Mouse (Mus musculus) ZHBTc4 (cell line): Measurements from ENCODE around the gene Ube2k.

ENCODE experiments used
- DNase-seq: peaks from one replicate; pipeline ENCODE4 v3.0.0-alpha.2; 2011; ENCODE audit warnings: low read depth, low spot score

Ube2k gene

GRCm38 (mm10) chr5:65538121-65538520 lies 1.1 kb downstream of the Ube2k start:
- no peak for DNase-seq

GRCm38 (mm10) chr5:65538829-65539228 lies 1.8 kb downstream of the Ube2k start:
- no peak for DNase-seq

GRCm38 (mm10) chr5:65539786-65540185 lies 2.8 kb downstream of the Ube2k start:
- no peak for DNase-seq

- DNase-seq, result no peak
Observed at GRCm38 (mm10) chr5:65541889-65542288, 4.9 kb downstream of the Ube2k start.

- no peak for DNase-seq
Observed at GRCm38 (mm10) chr5:65543491-65543890, 6.5 kb downstream of the Ube2k start.

- DNase-seq, result no peak
Observed at GRCm38 (mm10) chr5:65544616-65545015, 7.6 kb downstream of the Ube2k start.

- no peak for DNase-seq
Observed at GRCm38 (mm10) chr5:65549677-65550076, 12.6 kb downstream of the Ube2k start.

GRCm38 (mm10) chr5:65557109-65557508 lies 20.1 kb downstream of the Ube2k start:
- no peak for DNase-seq

- peak; percentile 93 for DNase-seq
Observed at GRCm38 (mm10) chr5:65561125-65561893, 24.3 kb downstream of the Ube2k start.

- DNase-seq, result no peak
Observed at GRCm38 (mm10) chr5:65565486-65565885, 28.5 kb downstream of the Ube2k start.

GRCm38 (mm10) chr5:65574876-65575275 lies 37.8 kb downstream of the Ube2k start:
- DNase-seq, result no peak

- no peak for DNase-seq
Observed at GRCm38 (mm10) chr5:65575896-65576295, 38.9 kb downstream of the Ube2k start.

GRCm38 (mm10) chr5:65578545-65578944 lies 41.5 kb downstream of the Ube2k start:
- no peak for DNase-seq

GRCm38 (mm10) chr5:65586291-65586690 lies 49.3 kb downstream of the Ube2k start:
- no peak for DNase-seq

- no peak for DNase-seq
Observed at GRCm38 (mm10) chr5:65590199-65590598, 53.2 kb downstream of the Ube2k start.

GRCm38 (mm10) chr5:65592421-65592820 lies 55.4 kb downstream of the Ube2k start:
- no peak for DNase-seq

- no peak for DNase-seq
Observed at GRCm38 (mm10) chr5:65599681-65600080, 62.6 kb downstream of the Ube2k start.

GRCm38 (mm10) chr5:65606820-65607219 lies 69.8 kb downstream of the Ube2k start:
- no peak for DNase-seq

- DNase-seq, result no peak
Observed at GRCm38 (mm10) chr5:65609769-65610168, 72.7 kb downstream of the Ube2k start.

GRCm38 (mm10) chr5:65610541-65610940 lies 73.5 kb downstream of the Ube2k start:
- no peak for DNase-seq

GRCm38 (mm10) chr5:65613152-65613924 lies 76.3 kb downstream of the Ube2k start:
- DNase-seq, result no peak

GRCm38 (mm10) chr5:65624340-65624739 lies 87.3 kb downstream of the Ube2k start:
- DNase-seq, result no peak

GRCm38 (mm10) chr5:65638896-65639295 lies 101.9 kb downstream of the Ube2k start:
- no peak for DNase-seq
